Mouse (Mus musculus): Measurements from ENCODE around the gene Rgs9bp. TPM values are rescaled to one million over a fixed set of nuclear protein-coding genes. Genes with fewer than 3 reads are reported as not detected.
"Not testable (repeated sequence)": the region's sequence is repeated elsewhere in the genome, so short reads cannot be mapped to it uniquely, and the experiment has no call there.

The Rgs9bp gene
- total and polyA plus RNA-seq, 2 experiments from 2014 or later, result 0.03 to 0.26 TPM

DNA sequence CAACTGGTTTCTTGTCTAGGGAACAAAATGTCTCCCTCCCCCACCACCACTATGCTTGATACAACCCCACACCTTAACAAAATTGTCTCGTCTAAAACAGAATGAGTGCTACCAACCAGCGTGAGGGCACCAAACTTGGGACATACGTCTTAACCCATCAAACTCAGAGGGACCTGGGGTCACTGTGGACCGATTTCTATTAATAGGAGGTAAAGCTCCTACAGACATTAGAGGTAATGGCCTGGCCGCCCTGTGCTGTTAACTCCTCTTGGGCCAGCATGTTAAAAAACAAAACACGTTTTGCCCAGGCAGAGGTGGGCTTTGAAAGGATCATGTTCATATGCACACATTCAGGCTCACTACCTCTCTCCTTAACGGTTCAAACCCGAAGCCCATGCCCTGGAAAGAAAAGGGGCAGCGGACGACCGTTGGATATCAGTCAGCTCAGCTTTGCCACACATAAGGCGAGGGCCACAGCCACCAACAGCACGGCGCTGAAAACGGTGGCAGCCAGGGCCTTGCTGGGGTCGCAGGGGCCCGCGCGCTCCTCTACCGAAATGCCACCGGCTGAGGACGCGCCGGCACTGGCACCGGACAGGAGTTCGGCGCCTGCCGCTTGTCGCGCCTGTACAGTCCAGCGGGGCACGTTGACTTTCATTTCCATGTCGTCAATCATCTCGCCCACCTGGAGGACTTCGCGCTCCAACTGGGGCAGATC is 1.2 kb downstream of the Rgs9bp start:
- peaks cover 7% of the 10 kb centered on the region; the same call in 1 of the 2 replicates for H3K4me1 ChIP-seq (ENCODE audit: insufficient read depth, low read length)
- ATAC-seq (no peak), DNase-seq (ENCODE audit: low spot score) (no peak)
- no peaks in the 10 kb centered on the region for H3K9me3 ChIP-seq (ENCODE audit: low read length)
- WGBS, result 5% methylated on average over 35 of the region's 36 CpGs
- peak overlapping the region; percentile 40 for H3K9ac ChIP-seq (replicated peaks; ENCODE audit: low read length)
- no peak overlapping the region for H3K27ac ChIP-seq
- peak overlapping the region; percentile 94 for H3K4me3 ChIP-seq (ENCODE audit: low read length)
- peak overlapping the region; percentile 95 for H3K4me2 ChIP-seq (ENCODE audit: low read depth, low read length)
- H3K36me3 ChIP-seq (ENCODE audit: insufficient read depth, low read length), result no peaks in the 10 kb centered on the region
- peaks cover 13% of the 10 kb centered on the region for H3K27me3 ChIP-seq (ENCODE audit: insufficient read depth, low read length)
- no peak for TF ChIP-seq CTCF (IDR thresholded peaks at IDR 0.05; ENCODE audit: low read depth)

DNA sequence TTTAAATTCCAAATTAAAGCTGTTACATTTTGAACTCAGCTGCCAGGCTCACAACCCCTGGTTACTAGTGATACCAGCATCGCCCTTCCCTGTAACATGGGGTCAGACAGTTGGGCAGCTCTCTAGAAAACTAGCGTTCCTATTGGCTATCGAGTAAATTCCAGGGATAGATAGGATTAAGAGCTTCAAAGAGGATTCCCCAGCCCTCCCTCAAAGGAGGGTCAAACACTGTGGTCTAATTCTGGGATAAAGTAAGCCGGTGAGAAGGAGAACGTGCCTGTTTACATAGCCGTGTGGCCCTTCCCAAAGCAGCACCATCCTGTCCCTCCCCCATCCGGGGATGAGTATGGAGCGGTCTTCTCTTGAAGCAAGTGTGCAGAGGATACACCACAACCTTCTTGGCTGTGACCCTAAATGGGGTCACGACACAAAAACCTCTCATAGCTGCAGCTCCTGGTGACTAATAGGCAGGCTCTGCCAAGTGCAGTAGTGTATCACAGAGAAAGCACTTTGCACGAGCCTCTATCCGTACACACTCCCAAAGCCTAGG is 1.8 kb downstream of the Rgs9bp start:
- TF ChIP-seq CTCF (IDR thresholded peaks at IDR 0.05; ENCODE audit: low read depth), result no peak
- Histone ChIP-seq H3K9ac (replicated peaks; ENCODE audit: low read length) (no peak overlapping the region), H3K27me3 (ENCODE audit: insufficient read depth, low read length) (peaks cover 13% of the 10 kb centered on the region), H3K4me3 (ENCODE audit: low read length) (no peak overlapping the region), H3K4me2 (ENCODE audit: low read depth, low read length) (no peak overlapping the region), H3K36me3 (ENCODE audit: insufficient read depth, low read length) (no peaks in the 10 kb centered on the region), H3K27ac (no peak overlapping the region), H3K4me1 (ENCODE audit: insufficient read depth, low read length) (peaks cover 7% of the 10 kb centered on the region; the same call in 1 of the 2 replicates), H3K9me3 (ENCODE audit: low read length) (no peaks in the 10 kb centered on the region)
- DNase-seq (ENCODE audit: low spot score), result no peak
- ATAC-seq, result no peak
- 29% methylated on average over 11 of the region's 11 CpGs for WGBS

DNA sequence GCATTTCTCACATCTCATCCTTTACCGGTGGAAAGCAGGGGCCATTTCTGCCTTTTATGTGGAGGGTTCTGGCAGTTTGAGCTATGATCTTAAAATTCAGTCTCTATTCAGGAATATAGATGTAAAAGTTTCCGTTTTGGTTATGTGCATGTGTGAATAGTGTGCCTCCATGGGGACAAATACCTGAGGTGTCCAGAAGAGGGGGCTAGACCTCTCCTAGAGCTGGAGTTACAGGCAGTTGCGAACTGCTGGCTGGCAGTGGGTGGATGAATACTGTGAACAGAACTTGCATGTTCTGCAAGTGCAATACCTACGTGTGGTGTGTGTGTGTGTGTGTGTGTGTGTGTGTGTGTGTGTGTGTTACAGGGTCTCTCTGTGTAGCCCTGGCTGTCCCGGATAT is 2.7 kb downstream of the Rgs9bp start:
- Histone ChIP-seq H3K36me3 (ENCODE audit: insufficient read depth, low read length) (no peaks in the 10 kb centered on the region), H3K9ac (replicated peaks; ENCODE audit: low read length) (no peak overlapping the region), H3K4me3 (ENCODE audit: low read length) (no peak overlapping the region), H3K27me3 (ENCODE audit: insufficient read depth, low read length) (peaks cover 13% of the 10 kb centered on the region), H3K4me2 (ENCODE audit: low read depth, low read length) (no peak overlapping the region), H3K9me3 (ENCODE audit: low read length) (no peaks in the 10 kb centered on the region), H3K27ac (no peak overlapping the region), H3K4me1 (ENCODE audit: insufficient read depth, low read length) (peaks cover 7% of the 10 kb centered on the region; the same call in 1 of the 2 replicates)
- 70% methylated on average over 5 of the region's 5 CpGs for WGBS
- DNase-seq (ENCODE audit: low spot score) (no peak), ATAC-seq (no peak)
- TF ChIP-seq CTCF (IDR thresholded peaks at IDR 0.05; ENCODE audit: low read depth), result peak; percentile 30; the same call in 1 of the 2 replicates

DNA sequence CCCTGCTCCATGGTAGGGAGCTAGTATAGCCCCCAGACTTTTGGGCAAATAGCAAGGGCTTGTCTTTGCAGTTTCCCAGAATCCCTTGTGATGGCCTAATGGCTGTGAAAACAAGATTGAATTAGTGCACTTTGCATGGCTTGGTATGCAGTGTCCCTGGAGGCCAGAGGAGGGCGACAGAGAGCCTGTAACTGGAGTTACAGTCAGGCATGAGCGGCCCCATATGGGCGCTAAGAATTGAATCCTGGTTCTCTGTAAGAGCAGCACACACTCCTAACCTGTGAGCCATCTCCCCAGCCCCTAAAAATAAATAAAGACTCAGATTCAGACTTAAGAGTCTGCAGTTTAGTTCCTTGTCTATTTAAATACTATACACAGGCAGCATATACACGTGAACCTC is 5.5 kb downstream of the Rgs9bp start:
- 34% methylated on average over 4 of the region's 4 CpGs for WGBS
- Histone ChIP-seq H3K4me2 (ENCODE audit: low read depth, low read length) (no peak overlapping the region), H3K4me1 (ENCODE audit: insufficient read depth, low read length) (no peaks in the 10 kb centered on the region), H3K4me3 (ENCODE audit: low read length) (no peak overlapping the region), H3K9ac (replicated peaks; ENCODE audit: low read length) (no peak overlapping the region), H3K36me3 (ENCODE audit: insufficient read depth, low read length) (no peaks in the 10 kb centered on the region), H3K27ac (no peak overlapping the region), H3K9me3 (ENCODE audit: low read length) (no peaks in the 10 kb centered on the region), H3K27me3 (ENCODE audit: insufficient read depth, low read length) (peaks cover 11% of the 10 kb centered on the region)
- DNase-seq (ENCODE audit: low spot score), result peak; percentile 62
- no peak for ATAC-seq
- TF ChIP-seq CTCF (IDR thresholded peaks at IDR 0.05; ENCODE audit: low read depth), result peak; percentile 74

DNA sequence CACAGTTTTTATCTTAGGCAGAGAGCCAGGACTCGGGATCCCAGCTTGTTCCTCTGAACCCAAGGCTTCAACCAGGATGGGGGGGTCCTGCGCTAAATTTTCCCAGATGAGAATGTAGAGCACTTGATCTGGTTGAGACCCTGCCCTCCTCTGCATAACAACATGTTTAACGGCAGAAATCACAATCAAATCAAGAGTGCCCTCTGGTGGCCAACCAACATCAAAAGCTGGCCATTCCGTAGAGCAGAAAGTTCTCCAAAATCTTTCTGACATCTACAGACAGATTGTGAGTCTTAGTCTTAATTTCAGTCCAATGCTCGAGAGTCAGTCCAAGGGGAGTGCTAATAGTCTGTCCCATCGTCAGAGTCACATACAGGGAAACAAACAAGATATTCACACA is 14.5 kb downstream of the Rgs9bp start:
- not testable (repeated sequence) for H3K27ac ChIP-seq; DNase-seq (ENCODE audit: low spot score); H3K9me3 ChIP-seq (ENCODE audit: low read length); H3K9ac ChIP-seq (replicated peaks; ENCODE audit: low read length); ATAC-seq; H3K27me3 ChIP-seq (ENCODE audit: insufficient read depth, low read length); H3K4me2 ChIP-seq (ENCODE audit: low read depth, low read length); H3K4me1 ChIP-seq (ENCODE audit: insufficient read depth, low read length); H3K4me3 ChIP-seq (ENCODE audit: low read length); H3K36me3 ChIP-seq (ENCODE audit: insufficient read depth, low read length)
- 25% methylated on average over 6 of the region's 6 CpGs for WGBS
- TF ChIP-seq CTCF (IDR thresholded peaks at IDR 0.05; ENCODE audit: low read depth), result peak; percentile 48

DNA sequence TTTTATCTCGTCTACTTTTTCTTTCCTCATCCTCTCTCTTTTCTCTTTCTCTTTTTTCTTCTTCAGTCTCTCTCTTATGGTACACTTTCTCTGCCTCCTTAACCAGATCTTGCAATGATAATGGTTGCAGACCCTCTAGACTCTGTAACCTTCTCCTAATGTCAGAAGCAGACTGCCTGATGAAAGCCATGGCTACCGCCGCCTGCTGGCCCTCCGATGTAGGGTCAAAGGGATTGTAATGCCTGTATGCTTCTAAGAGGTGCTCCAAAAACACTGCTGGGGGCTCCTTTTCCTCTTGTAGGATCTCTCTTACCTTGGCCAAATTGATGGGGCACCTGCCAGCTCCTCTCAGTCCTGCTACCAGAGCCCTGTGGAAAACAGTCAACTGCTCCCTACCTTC is 15.7 kb downstream of the Rgs9bp start:
- not testable (repeated sequence) for H3K4me1 ChIP-seq (ENCODE audit: insufficient read depth, low read length); ATAC-seq; H3K27ac ChIP-seq; H3K27me3 ChIP-seq (ENCODE audit: insufficient read depth, low read length); H3K4me2 ChIP-seq (ENCODE audit: low read depth, low read length); H3K9me3 ChIP-seq (ENCODE audit: low read length); H3K9ac ChIP-seq (replicated peaks; ENCODE audit: low read length); DNase-seq (ENCODE audit: low spot score); H3K36me3 ChIP-seq (ENCODE audit: insufficient read depth, low read length); H3K4me3 ChIP-seq (ENCODE audit: low read length)
- 93% methylated on average over 4 of the region's 4 CpGs for WGBS

DNA sequence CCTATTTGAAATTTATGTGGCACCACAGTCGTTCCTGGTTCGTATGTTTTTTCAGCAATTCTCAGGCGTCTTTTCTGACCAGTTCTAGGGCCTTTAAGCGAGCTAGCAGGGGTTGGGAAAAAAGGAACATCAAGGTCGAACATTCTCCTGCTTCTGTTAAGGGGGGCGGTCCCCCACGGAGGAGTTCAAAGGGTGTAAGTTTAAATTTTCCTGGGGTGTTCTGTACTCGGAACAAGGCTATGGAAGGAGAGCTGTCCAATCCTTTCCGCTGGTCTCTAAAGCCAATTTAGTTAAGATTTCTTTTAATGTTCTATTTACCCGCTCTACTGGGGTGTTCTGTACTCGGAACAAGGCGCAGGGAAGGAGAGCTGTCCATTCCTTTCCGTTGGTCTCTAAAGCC is 19.4 kb downstream of the Rgs9bp start:
- H3K36me3 ChIP-seq (ENCODE audit: insufficient read depth, low read length); ATAC-seq; H3K9ac ChIP-seq (replicated peaks; ENCODE audit: low read length); H3K9me3 ChIP-seq (ENCODE audit: low read length); DNase-seq (ENCODE audit: low spot score); H3K4me1 ChIP-seq (ENCODE audit: insufficient read depth, low read length); H3K4me2 ChIP-seq (ENCODE audit: low read depth, low read length); H3K27me3 ChIP-seq (ENCODE audit: insufficient read depth, low read length); H3K4me3 ChIP-seq (ENCODE audit: low read length); H3K27ac ChIP-seq: not testable (repeated sequence)
- WGBS, result 82% methylated on average over 13 of the region's 13 CpGs

DNA sequence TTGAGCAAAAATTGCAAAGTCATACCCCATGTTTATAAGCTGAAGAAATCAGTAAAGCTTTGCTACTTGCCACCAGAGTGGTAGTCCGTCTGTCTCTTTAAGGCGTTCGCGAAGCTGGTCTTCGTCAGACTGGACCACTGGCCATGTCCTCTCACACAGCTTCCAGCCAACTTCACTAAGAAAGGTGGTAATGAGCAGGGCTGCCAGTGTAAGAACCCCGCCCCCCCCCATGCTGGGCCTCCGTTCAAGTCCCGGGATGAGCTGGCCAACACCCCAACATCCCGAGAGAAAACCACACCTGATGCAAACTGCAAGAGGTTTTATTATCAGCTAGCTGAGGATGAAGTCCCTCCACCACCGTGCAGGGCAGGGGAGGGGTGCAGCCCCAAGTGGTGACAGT is 20.5 kb downstream of the Rgs9bp start:
- H3K9ac ChIP-seq (replicated peaks; ENCODE audit: low read length); H3K4me1 ChIP-seq (ENCODE audit: insufficient read depth, low read length); H3K36me3 ChIP-seq (ENCODE audit: insufficient read depth, low read length); H3K9me3 ChIP-seq (ENCODE audit: low read length); H3K27me3 ChIP-seq (ENCODE audit: insufficient read depth, low read length); H3K4me2 ChIP-seq (ENCODE audit: low read depth, low read length); DNase-seq (ENCODE audit: low spot score); H3K4me3 ChIP-seq (ENCODE audit: low read length); ATAC-seq; H3K27ac ChIP-seq: not testable (repeated sequence)
- WGBS, result 83% methylated on average over 10 of the region's 10 CpGs

Data from hindbrain, postnatal 0 days (tissue).